Mouse (Mus musculus): ENCODE measurements at regions not wholly inside any gene's neighbourhood (a gene's known extent, or its start where the extent isn't known, plus 50 kb on each side); places are given as distances from the start of the nearest gene placed in this dataset.

- DNase-seq, result no peak
- Histone ChIP-seq H3K9ac (ENCODE audit: low read depth, low read length) (no peak overlapping the region), H3K27ac (no peak overlapping the region), H3K36me3 (ENCODE audit: control insufficient read depth, insufficient read depth, low read length) (no peaks in the 10 kb centered on the region), H3K4me3 (no peak overlapping the region), H3K79me2 (replicated peaks; ENCODE audit: control insufficient read depth, insufficient read depth, low read length) (no peaks in the 10 kb centered on the region), H3K27me3 (ENCODE audit: control insufficient read depth, insufficient read depth, low read length) (no peaks in the 10 kb centered on the region), H3K4me1 (ENCODE audit: control insufficient read depth, insufficient read depth, low read length) (no peaks in the 10 kb centered on the region)
- 89% methylated on average over 2 of the region's 2 CpGs for WGBS
- TF ChIP-seq CTCF (IDR thresholded peaks at IDR 0.05), result no peak
- no peak for TF ChIP-seq POLR2A (IDR thresholded peaks at IDR 0.05; ENCODE audit: insufficient read depth, low read depth, low read length)
- TF ChIP-seq EP300 (IDR thresholded peaks at IDR 0.05; ENCODE audit: insufficient read depth, low read depth, low read length), result no peak
- intact Hi-C loops (cut with DNase I), result no loop called here
These were observed 986.0 kb downstream of the Synb start for GRCm38 (mm10) chr14:68307973-68308660.

- WGBS, result 41% methylated on average over 8 of the region's 8 CpGs
- Histone ChIP-seq H3K79me2 (replicated peaks; ENCODE audit: control insufficient read depth, insufficient read depth, low read length) (no peaks in the 10 kb centered on the region), H3K27ac (no peak overlapping the region), H3K27me3 (ENCODE audit: control insufficient read depth, insufficient read depth, low read length) (no peaks in the 10 kb centered on the region), H3K4me3 (no peak overlapping the region), H3K4me1 (ENCODE audit: control insufficient read depth, insufficient read depth, low read length) (no peaks in the 10 kb centered on the region), H3K9ac (ENCODE audit: low read depth, low read length) (no peak overlapping the region), H3K36me3 (ENCODE audit: control insufficient read depth, insufficient read depth, low read length) (no peaks in the 10 kb centered on the region)
- no peak for TF ChIP-seq CTCF (IDR thresholded peaks at IDR 0.05)
- DNase-seq, result no peak
- intact Hi-C loops (cut with DNase I), result no loop called here
These were observed 988.9 kb downstream of the Synb start for GRCm38 (mm10) chr14:68305166-68305565.

GRCm38 (mm10) chr14:68301710-68302109, 992.4 kb downstream of the Synb start:
- no peak for TF ChIP-seq EP300 (IDR thresholded peaks at IDR 0.05; ENCODE audit: insufficient read depth, low read depth, low read length)
- TF ChIP-seq POLR2A (IDR thresholded peaks at IDR 0.05; ENCODE audit: insufficient read depth, low read depth, low read length), result no peak
- no peak for TF ChIP-seq CTCF (IDR thresholded peaks at IDR 0.05)
- no peak for DNase-seq
- Histone ChIP-seq H3K4me1 (ENCODE audit: control insufficient read depth, insufficient read depth, low read length) (no peaks in the 10 kb centered on the region), H3K27ac (no peak overlapping the region), H3K79me2 (replicated peaks; ENCODE audit: control insufficient read depth, insufficient read depth, low read length) (no peaks in the 10 kb centered on the region), H3K27me3 (ENCODE audit: control insufficient read depth, insufficient read depth, low read length) (no peaks in the 10 kb centered on the region), H3K4me3 (no peak overlapping the region), H3K9ac (ENCODE audit: low read depth, low read length) (no peak overlapping the region), H3K36me3 (ENCODE audit: control insufficient read depth, insufficient read depth, low read length) (no peaks in the 10 kb centered on the region)
- 68% methylated on average over 4 of the region's 4 CpGs for WGBS
- intact Hi-C loops (cut with DNase I), result no loop called here

- H3K4me1 ChIP-seq (ENCODE audit: control insufficient read depth, insufficient read depth, low read length), result no peaks in the 10 kb centered on the region
- H3K27me3 ChIP-seq (ENCODE audit: control insufficient read depth, insufficient read depth, low read length), result no peaks in the 10 kb centered on the region
- H3K4me3 ChIP-seq, result no peak overlapping the region
- H3K36me3 ChIP-seq (ENCODE audit: control insufficient read depth, insufficient read depth, low read length), result no peaks in the 10 kb centered on the region
- intact Hi-C loops (cut with DNase I), result no loop called here
- no peak for TF ChIP-seq EP300 (IDR thresholded peaks at IDR 0.05; ENCODE audit: insufficient read depth, low read depth, low read length)
- no peak for TF ChIP-seq CTCF (IDR thresholded peaks at IDR 0.05)
- TF ChIP-seq POLR2A (IDR thresholded peaks at IDR 0.05; ENCODE audit: insufficient read depth, low read depth, low read length), result no peak
- H3K79me2 ChIP-seq (replicated peaks; ENCODE audit: control insufficient read depth, insufficient read depth, low read length), result no peaks in the 10 kb centered on the region
- no peak overlapping the region for H3K27ac ChIP-seq
- 60% methylated on average over 3 of the region's 3 CpGs for WGBS
- H3K9ac ChIP-seq (ENCODE audit: low read depth, low read length), result no peak overlapping the region
- DNase-seq, result no peak
These were observed 1008.6 kb downstream of the Synb start for GRCm38 (mm10) chr14:68285546-68285945.

GRCm38 (mm10) chr14:68261436-68261835, 1032.7 kb downstream of the Synb start:
- DNase-seq, result no peak
- Histone ChIP-seq H3K4me3 (no peak overlapping the region), H3K27ac (no peak overlapping the region), H3K36me3 (ENCODE audit: control insufficient read depth, insufficient read depth, low read length) (no peaks in the 10 kb centered on the region), H3K9ac (ENCODE audit: low read depth, low read length) (no peak overlapping the region), H3K4me1 (ENCODE audit: control insufficient read depth, insufficient read depth, low read length) (no peaks in the 10 kb centered on the region), H3K79me2 (replicated peaks; ENCODE audit: control insufficient read depth, insufficient read depth, low read length) (no peaks in the 10 kb centered on the region), H3K27me3 (ENCODE audit: control insufficient read depth, insufficient read depth, low read length) (no peaks in the 10 kb centered on the region)
- 67% methylated on average over 3 of the region's 3 CpGs for WGBS
- no peak for TF ChIP-seq POLR2A (IDR thresholded peaks at IDR 0.05; ENCODE audit: insufficient read depth, low read depth, low read length)
- TF ChIP-seq EP300 (IDR thresholded peaks at IDR 0.05; ENCODE audit: insufficient read depth, low read depth, low read length), result no peak
- TF ChIP-seq CTCF (IDR thresholded peaks at IDR 0.05), result no peak
- intact Hi-C loops (cut with DNase I), result no loop called here

- Histone ChIP-seq H3K4me1 (ENCODE audit: control insufficient read depth, insufficient read depth, low read length) (no peaks in the 10 kb centered on the region), H3K36me3 (ENCODE audit: control insufficient read depth, insufficient read depth, low read length) (no peaks in the 10 kb centered on the region), H3K27ac (no peak overlapping the region), H3K27me3 (ENCODE audit: control insufficient read depth, insufficient read depth, low read length) (no peaks in the 10 kb centered on the region), H3K4me3 (no peak overlapping the region), H3K9ac (ENCODE audit: low read depth, low read length) (no peak overlapping the region), H3K79me2 (replicated peaks; ENCODE audit: control insufficient read depth, insufficient read depth, low read length) (no peaks in the 10 kb centered on the region)
- 72% methylated on average over 2 of the region's 2 CpGs for WGBS
- DNase-seq, result no peak
- TF ChIP-seq CTCF (IDR thresholded peaks at IDR 0.05), result no peak
- no peak for TF ChIP-seq EP300 (IDR thresholded peaks at IDR 0.05; ENCODE audit: insufficient read depth, low read depth, low read length)
- no peak for TF ChIP-seq POLR2A (IDR thresholded peaks at IDR 0.05; ENCODE audit: insufficient read depth, low read depth, low read length)
- intact Hi-C loops (cut with DNase I), result no loop called here
These were observed 1047.1 kb downstream of the Synb start for GRCm38 (mm10) chr14:68246966-68247365.
